Mouse (Mus musculus) cortical plate, adult 2 months (tissue): ENCODE data around the gene Pitpnb.

Experiments
- CTCF ChIP-seq: fragments of 200-500 bp; IDR thresholded peaks from 2 replicates; pipeline ENCODE4 v1.5.1; 2011; ENCODE audit warnings: mild to moderate bottlenecking, control low read depth, low read length; ENCODE audit not compliant: insufficient read depth; ENCODE audit errors: extremely low read depth
- POLR2A ChIP-seq: fragments of 200-500 bp; IDR thresholded peaks from 2 replicates; pipeline ENCODE4 v1.6.1; 2011; ENCODE audit warnings: mild to moderate bottlenecking, low read length, control low read depth; ENCODE audit not compliant: insufficient read depth; ENCODE audit errors: extremely low read depth

GRCm38 (mm10) chr5:111284420-111285175 is 46.0 kb upstream of the Pitpnb start:
- TF ChIP-seq POLR2A (no peak), CTCF (no peak)
